Mouse (Mus musculus) heart, postnatal 25 days (tissue): ENCODE measurements around the gene Scyl1. TPM values are rescaled to one million over a fixed set of nuclear protein-coding genes. Genes with fewer than 3 reads are reported as not detected.

Experiments
- DNase-seq: peaks from one replicate; pipeline ENCODE4 v3.0.0; 2022; ENCODE audit warnings: low spot score
- intact Hi-C: fragments of 180-260 bp; cut with DNase I; formaldehyde crosslinking; loops from one replicate; pipeline ENCODE4 v1.15.1; 2025
- total RNA-seq, 2 experiments: library from RNA; stranded (reverse); gene quantifications; 2 replicates each; pipeline ENCODE4 v1.2.3; 2021

Scyl1 gene
- total RNA-seq, 2 experiments from 2014 or later: 63.5 to 64.1 TPM

- intact Hi-C loops: no loop called here
- no peak for DNase-seq
These were observed 20.3 kb downstream of the Scyl1 start for GRCm38 (mm10) chr19:5750951-5751350.

GRCm38 (mm10) chr19:5749476-5749875, 21.7 kb downstream of the Scyl1 start:
- DNase-seq: no peak
- intact Hi-C loops: no loop called here

- DNase-seq: no peak
- intact Hi-C loops: no loop called here
These were observed 24.3 kb downstream of the Scyl1 start for GRCm38 (mm10) chr19:5746907-5747363.

- DNase-seq: no peak
- intact Hi-C loops: no loop called here
These were observed 25.2 kb downstream of the Scyl1 start for GRCm38 (mm10) chr19:5745756-5746710.

- DNase-seq: no peak
- intact Hi-C loops: no loop called here
These were observed 27.6 kb downstream of the Scyl1 start for GRCm38 (mm10) chr19:5743576-5743975.

GRCm38 (mm10) chr19:5742241-5742641, 29.0 kb downstream of the Scyl1 start:
- DNase-seq: no peak
- intact Hi-C loops: no loop called here

GRCm38 (mm10) chr19:5741641-5742240, 29.5 kb downstream of the Scyl1 start:
- peak; percentile 83 for DNase-seq
- intact Hi-C loops: no loop called here

GRCm38 (mm10) chr19:5740320-5741317, 30.6 kb downstream of the Scyl1 start, which contains the start of gene Ltbp3:
TSS of gene Ltbp3 (plus strand) at chr19:5740904.
- intact Hi-C loops: no loop called here
- peak; percentile 75 for DNase-seq

GRCm38 (mm10) chr19:5739446-5739845, 31.8 kb downstream of the Scyl1 start:
- intact Hi-C loops: no loop called here
- no peak for DNase-seq

- intact Hi-C loops: no loop called here
- DNase-seq: no peak
These were observed 36.9 kb downstream of the Scyl1 start for GRCm38 (mm10) chr19:5734325-5734724.

GRCm38 (mm10) chr19:5731264-5731978, 39.8 kb downstream of the Scyl1 start:
- intact Hi-C loops: loop anchor here (2.0 kb wide), 1 partner anchor 39 kb away; the partner anchor contains the start of gene Scyl1
- DNase-seq: peak; percentile 84

- DNase-seq: no peak
- intact Hi-C loops: loop anchor here (2.0 kb wide), 1 partner anchor 40 kb away; the partner anchor contains the start of gene Scyl1
These were observed 40.7 kb downstream of the Scyl1 start for GRCm38 (mm10) chr19:5730314-5731186.

- intact Hi-C loops: loop anchor here (5.0 kb wide), 2 partner anchors 82 to 118 kb away; no protein-coding TSS in a partner anchor
- DNase-seq: peak; percentile 83
These were observed 41.8 kb downstream of the Scyl1 start, which contains the start of gene Fam89b for GRCm38 (mm10) chr19:5729444-5729815. TSS of gene Fam89b (minus strand) at chr19:5729653.

- intact Hi-C loops: loop anchor here (1.0 to 5.0 kb wide), 3 partner anchors 18 to 118 kb away; no protein-coding TSS in a partner anchor
These were observed 42.4 kb downstream of the Scyl1 start for GRCm38 (mm10) chr19:5728631-5729443.

GRCm38 (mm10) chr19:5727701-5728100, 43.5 kb downstream of the Scyl1 start:
- peak; percentile 78 for DNase-seq
- intact Hi-C loops: loop anchor here (1.0 to 5.0 kb wide), 4 partner anchors 16 to 120 kb away; no protein-coding TSS in a partner anchor

More at GRCm38 (mm10) chr19:5728631-5729443, 42.4 kb downstream of the Scyl1 start:
- DNase-seq: no peak

- DNase-seq: no peak
- intact Hi-C loops: loop anchor here (1.0 to 5.0 kb wide), 3 partner anchors 36 to 120 kb away; no protein-coding TSS in a partner anchor
These were observed 44.1 kb downstream of the Scyl1 start for GRCm38 (mm10) chr19:5726961-5727578.
